Mouse (Mus musculus) cerebellum, adult 2 months (tissue): Measurements from ENCODE around the gene Peak1. TPM values are rescaled to one million over a fixed set of nuclear protein-coding genes. Genes with fewer than 3 reads are reported as not detected.
"Not testable (repeated sequence)": the region's sequence is repeated elsewhere in the genome, so short reads cannot be mapped to it uniquely, and the experiment has no call there.

Experiments
- DNase-seq, 2 experiments: peaks; one replicate each; pipeline ENCODE4 v3.0.0; 2021
- H3K27ac ChIP-seq: fragments of 200-500 bp; 2 replicates; pipeline ENCODE4 v1.5.1; 2012; ENCODE audit warnings: low read length, control low read depth, inconsistent platforms; ENCODE audit not compliant: insufficient read depth
- H3K27me3 ChIP-seq: fragments of 200-500 bp; 2 replicates; pipeline ENCODE4 v1.6.1; 2012; ENCODE audit warnings: inconsistent platforms, mild to moderate bottlenecking, low read length, moderate library complexity; ENCODE audit not compliant: control insufficient read depth, insufficient read depth
- H3K4me1 ChIP-seq: fragments of 200-500 bp; 2 replicates; pipeline ENCODE4 v1.6.1; 2011; ENCODE audit warnings: low read length; ENCODE audit not compliant: control insufficient read depth, insufficient read depth
- H3K4me3 ChIP-seq: fragments of 200-500 bp; replicated peaks from 2 replicates; pipeline ENCODE3; 2011; ENCODE audit warnings: mild to moderate bottlenecking, low read depth, low read length, control low read depth; ENCODE audit not compliant: insufficient read depth
- CTCF ChIP-seq: fragments of 200-500 bp; IDR thresholded peaks from 2 replicates; pipeline ENCODE4 v1.5.1; 2011; ENCODE audit warnings: low read depth, mild to moderate bottlenecking, control low read depth, low read length, moderate library complexity, borderline replicate concordance; ENCODE audit not compliant: insufficient read depth
- POLR2A ChIP-seq: fragments of 200-500 bp; IDR thresholded peaks from 2 replicates; pipeline ENCODE4 v1.6.1; 2011; ENCODE audit warnings: low read length, control low read depth, borderline replicate concordance; ENCODE audit not compliant: insufficient read depth
- WGBS: fragments of 180-500 bp; shearing (Covaris S2); methylation state at CpG from one replicate; pipeline ENCODE4 v1.1.7; 2018; 5-methylcytosine and 5-hydroxymethylcytosine counted together
- polyA plus RNA-seq: library from polyadenylated mRNA; depleted of rRNA; stranded (reverse); fragments of >200 nt; gene quantifications from 2 replicates; pipeline ENCODE4 v1.2.3, GENCODE M21; 2012

Peak1 gene
- polyA plus RNA-seq, 1 experiment, result 29.8 TPM

DNA sequence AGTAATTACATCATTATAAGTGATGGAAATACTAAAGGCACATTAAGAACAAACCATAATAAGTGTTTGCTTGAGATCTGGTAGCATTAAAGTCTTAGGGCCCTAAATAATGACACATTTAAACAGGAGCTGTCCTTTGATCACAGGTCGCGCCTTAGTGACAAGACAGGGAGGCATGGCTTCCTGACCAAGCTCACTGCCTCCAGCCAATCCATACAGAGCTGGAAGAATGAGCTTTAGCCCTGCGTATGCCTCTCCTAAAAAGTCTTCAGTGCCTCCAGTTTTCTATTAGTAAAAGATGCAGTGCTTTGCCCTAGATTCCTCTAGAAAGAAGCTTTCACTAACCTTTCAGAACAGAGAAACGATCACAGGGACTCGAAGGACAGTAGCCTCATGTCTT lies 182.6 kb downstream of the Peak1 start:
- TF ChIP-seq CTCF (no peak), POLR2A (no peak)
- no peak overlapping the region for H3K27ac ChIP-seq
- H3K4me3 ChIP-seq, result no peak overlapping the region
- WGBS, result 80% methylated on average over 5 of the region's 5 CpGs
- H3K4me1 ChIP-seq, result peaks cover 3% of the 10 kb centered on the region; the same call in 1 of the 2 replicates
- DNase-seq, result no peak
- no peaks in the 10 kb centered on the region for H3K27me3 ChIP-seq

DNA sequence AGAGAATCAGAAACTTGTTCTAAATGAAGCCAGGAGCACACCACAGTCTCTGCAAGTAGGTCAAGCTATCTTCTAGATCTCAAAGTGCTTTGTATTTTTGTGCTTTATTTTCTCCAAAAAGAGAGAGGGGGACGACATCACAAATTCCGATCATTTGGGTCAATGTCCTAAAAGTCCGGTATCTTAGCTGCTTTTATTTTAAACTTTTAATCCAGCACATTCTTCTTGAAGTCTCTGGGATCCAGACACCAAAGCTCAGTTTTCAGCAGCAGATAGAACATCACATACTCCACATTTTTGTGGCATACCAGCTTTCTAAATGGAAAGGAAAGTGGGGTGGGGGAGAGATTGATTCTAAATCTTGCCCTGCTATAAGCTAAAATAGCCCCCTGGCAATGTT lies 183.3 kb downstream of the Peak1 start:
- DNase-seq, result no peak
- TF ChIP-seq CTCF (no peak), POLR2A (no peak)
- 95% methylated on average over 3 of the region's 3 CpGs for WGBS
- H3K4me3 ChIP-seq, result no peak overlapping the region
- H3K4me1 ChIP-seq, result peaks cover 3% of the 10 kb centered on the region; the same call in 1 of the 2 replicates
- no peaks in the 10 kb centered on the region for H3K27me3 ChIP-seq
- no peak overlapping the region for H3K27ac ChIP-seq

DNA sequence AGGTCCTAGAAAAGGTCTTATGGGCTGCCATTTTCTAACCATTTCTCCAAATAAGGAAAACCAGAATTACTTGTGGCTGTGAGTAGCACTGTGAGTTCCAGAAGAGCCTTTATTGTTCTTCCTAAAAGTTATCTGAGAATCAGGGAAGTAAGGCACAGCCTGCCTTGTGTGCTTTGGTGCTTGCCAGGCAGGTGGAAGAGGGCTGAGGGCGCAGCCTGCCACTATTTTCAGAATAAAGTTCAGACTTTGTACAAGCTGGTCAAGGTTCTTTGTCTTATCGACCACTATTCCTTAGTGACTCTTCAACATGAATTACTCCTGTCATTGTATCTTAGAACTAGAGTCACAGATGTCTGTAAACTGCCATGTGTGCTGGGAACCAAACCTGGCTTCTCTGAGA lies 184.6 kb downstream of the Peak1 start:
- no peak for DNase-seq
- 0 out of 2 replicates have a peak overlapping the region, but pooled peaks have one; percentile 53 for H3K27ac ChIP-seq
- 86% methylated on average over 2 of the region's 2 CpGs for WGBS
- no peaks in the 10 kb centered on the region for H3K27me3 ChIP-seq
- H3K4me1 ChIP-seq, result peaks cover 3% of the 10 kb centered on the region; the same call in 1 of the 2 replicates
- TF ChIP-seq POLR2A (no peak), CTCF (no peak)
- no peak overlapping the region for H3K4me3 ChIP-seq

DNA sequence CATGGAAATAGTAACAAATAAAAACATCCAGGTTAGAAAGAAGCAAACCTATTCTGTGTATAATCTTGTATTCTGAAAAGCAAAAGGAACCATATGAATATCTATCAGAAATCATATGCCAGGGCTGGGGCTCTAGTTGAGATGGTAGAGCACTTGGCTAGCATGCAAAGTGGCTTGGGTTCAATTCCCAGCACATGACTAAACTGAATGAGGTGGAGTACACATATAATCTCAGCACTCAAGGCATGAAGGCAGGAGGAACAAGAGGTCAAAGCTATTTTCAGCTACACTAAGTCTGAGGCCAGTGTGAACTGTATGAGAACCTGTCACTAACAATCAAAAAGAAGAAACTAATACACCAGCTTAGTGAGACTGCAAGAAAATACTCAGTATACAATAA lies 187.0 kb downstream of the Peak1 start:
- TF ChIP-seq CTCF, result no peak
- no peak for TF ChIP-seq POLR2A
- peaks cover 3% of the 10 kb centered on the region; the same call in 1 of the 2 replicates for H3K4me1 ChIP-seq
- no peak overlapping the region for H3K4me3 ChIP-seq
- no peaks in the 10 kb centered on the region for H3K27me3 ChIP-seq
- no peak for DNase-seq
- H3K27ac ChIP-seq, result no peak overlapping the region

DNA sequence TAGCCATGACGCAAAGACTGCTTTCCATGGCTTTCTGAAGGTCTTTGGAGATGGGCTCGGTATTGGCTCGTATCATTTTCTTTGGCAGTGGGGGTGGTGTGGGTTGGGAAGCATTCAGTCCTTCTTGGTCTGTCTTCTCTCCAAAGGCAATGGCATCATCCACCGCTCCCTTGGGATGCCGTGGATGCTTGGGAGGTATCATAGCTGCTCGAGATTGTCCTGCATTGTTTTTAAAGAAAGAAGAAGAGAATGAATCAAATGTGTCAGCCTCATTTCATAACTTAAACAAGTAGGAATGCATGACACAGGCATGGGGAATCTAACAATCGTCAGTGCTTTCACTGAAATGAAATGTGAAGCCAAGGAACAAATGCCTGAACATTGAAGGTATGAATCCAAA lies 190.2 kb downstream of the Peak1 start:
- TF ChIP-seq CTCF (no peak), POLR2A (no peak)
- Histone ChIP-seq H3K4me1 (peaks cover 2% of the 10 kb centered on the region; the same call in 1 of the 2 replicates), H3K27ac (no peak overlapping the region), H3K4me3 (no peak overlapping the region), H3K27me3 (no peaks in the 10 kb centered on the region)
- 87% methylated on average over 7 of the region's 7 CpGs for WGBS
- DNase-seq, result no peak

DNA sequence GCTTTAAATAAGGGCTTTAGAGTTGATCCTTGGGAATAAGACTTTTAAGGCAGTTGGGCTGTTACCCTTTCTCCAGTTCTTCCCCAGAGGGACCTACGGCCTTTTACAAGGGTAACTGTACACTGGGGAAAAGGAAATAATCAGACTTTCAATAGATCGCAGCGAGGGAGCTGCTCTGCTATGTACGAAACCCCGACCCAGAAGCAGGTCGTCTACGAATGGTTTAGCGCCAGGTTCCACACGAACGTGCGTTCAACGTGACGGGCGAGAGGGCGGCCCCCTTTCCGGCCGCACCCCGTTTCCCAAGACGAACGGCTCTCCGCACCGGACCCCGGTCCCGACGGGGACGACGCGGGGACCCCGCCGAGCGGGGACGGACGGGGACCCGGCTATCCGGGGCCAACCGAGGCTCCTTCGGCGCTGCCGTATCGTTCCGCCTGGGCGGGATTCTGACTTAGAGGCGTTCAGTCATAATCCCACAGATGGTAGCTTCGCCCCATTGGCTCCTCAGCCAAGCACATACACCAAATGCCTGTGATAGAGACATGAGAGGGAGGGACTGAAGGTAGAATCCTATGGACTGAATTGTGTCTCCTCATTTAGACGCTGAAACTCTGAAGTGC lies 194.3 kb downstream of the Peak1 start:
- H3K4me3 ChIP-seq, result peak overlapping the region; percentile 0
- not testable (repeated sequence) for H3K27ac ChIP-seq, H3K4me1 ChIP-seq, H3K27me3 ChIP-seq
- DNase-seq, result peak; percentile 72 to 81
- WGBS, result 20% methylated on average over 45 of the region's 45 CpGs

DNA sequence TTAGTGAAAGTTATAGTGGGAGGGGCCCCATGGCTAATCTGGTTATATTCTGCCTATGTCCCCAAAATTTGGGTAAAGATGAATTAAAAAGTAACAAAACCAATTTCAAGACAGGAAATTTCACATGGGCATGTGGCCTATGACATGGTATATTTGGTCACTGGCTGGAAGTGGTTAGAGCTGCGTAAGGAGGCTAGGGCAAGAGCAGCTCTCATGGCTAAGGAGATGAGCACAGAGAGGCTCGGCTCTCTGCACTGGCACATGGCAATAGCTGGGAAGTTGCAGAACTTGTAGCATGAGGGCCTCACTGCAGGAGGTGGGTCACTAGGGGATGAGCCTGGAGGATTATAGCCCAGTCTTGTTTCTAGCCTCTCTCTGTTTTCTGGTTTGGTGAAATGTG lies 199.0 kb downstream of the Peak1 start:
- 56% methylated on average over 2 of the region's 2 CpGs for WGBS
- H3K27ac ChIP-seq, result no peak overlapping the region

DNA sequence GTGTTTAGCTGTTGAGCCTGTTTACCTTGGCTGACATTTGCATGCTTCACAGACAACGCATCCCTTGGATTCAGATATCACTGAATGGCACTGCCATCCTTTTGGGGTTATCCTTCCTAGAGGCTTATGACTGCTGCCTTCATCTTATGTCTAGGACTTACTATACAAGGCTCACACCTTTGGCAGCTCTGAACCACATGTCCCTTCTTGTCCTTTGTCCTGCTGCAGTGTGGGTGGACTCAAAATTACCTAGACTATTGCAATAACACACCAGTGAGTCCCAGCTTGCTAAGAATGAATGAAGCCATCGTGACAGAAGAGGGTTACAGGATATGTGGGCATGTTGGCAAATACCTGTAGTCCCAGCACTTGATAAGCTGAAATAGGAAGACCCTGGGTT lies 199.8 kb downstream of the Peak1 start:
- H3K27me3 ChIP-seq, result no peaks in the 10 kb centered on the region
- no peak for DNase-seq
- H3K4me1 ChIP-seq, result peaks cover 10% of the 10 kb centered on the region
- no peak overlapping the region for H3K4me3 ChIP-seq
- no peak overlapping the region for H3K27ac ChIP-seq
- TF ChIP-seq POLR2A (no peak), CTCF (no peak)
- 59% methylated on average over 2 of the region's 2 CpGs for WGBS

More for the DNA sequence above, 199.0 kb downstream of the Peak1 start:
- TF ChIP-seq CTCF, result no peak
- TF ChIP-seq POLR2A, result no peak
- no peak for DNase-seq
- Histone ChIP-seq H3K27me3 (no peaks in the 10 kb centered on the region), H3K4me3 (no peak overlapping the region), H3K4me1 (peaks cover 6% of the 10 kb centered on the region)
